Mouse (Mus musculus) thymus, adult 18-20 months (tissue): ENCODE measurements around the gene Ercc6l.
"Not testable (repeated sequence)": the region's sequence is repeated elsewhere in the genome, so short reads cannot be mapped to it uniquely, and the experiment has no call there.

ENCODE experiments used
- DNase-seq, 2 experiments: peaks; one replicate each; pipeline ENCODE4 v3.0.0; 2022; ENCODE audit warnings: mixed read lengths in 2 of 2

Ercc6l gene

GRCm38 (mm10) chrX:102103830-102104229 lies 53.1 kb downstream of the Ercc6l start:
- not testable (repeated sequence) for DNase-seq

GRCm38 (mm10) chrX:102101886-102102285 lies 55.0 kb downstream of the Ercc6l start:
- no peak for DNase-seq

- DNase-seq: no peak
These were observed 62.4 kb downstream of the Ercc6l start for GRCm38 (mm10) chrX:102094381-102094904.
